Mouse (Mus musculus): Measurements from ENCODE around the gene Ap4b1.
"Not testable (repeated sequence)": the region's sequence is repeated elsewhere in the genome, so short reads cannot be mapped to it uniquely, and the experiment has no call there.

The Ap4b1 gene

GRCm38 (mm10) chr3:103799507-103799906 is 9.8 kb upstream of the Ap4b1 start:
- in situ Hi-C loops (cut with MboI; ENCODE audit: low sequenced_read_pairs): no loop called here

DNA sequence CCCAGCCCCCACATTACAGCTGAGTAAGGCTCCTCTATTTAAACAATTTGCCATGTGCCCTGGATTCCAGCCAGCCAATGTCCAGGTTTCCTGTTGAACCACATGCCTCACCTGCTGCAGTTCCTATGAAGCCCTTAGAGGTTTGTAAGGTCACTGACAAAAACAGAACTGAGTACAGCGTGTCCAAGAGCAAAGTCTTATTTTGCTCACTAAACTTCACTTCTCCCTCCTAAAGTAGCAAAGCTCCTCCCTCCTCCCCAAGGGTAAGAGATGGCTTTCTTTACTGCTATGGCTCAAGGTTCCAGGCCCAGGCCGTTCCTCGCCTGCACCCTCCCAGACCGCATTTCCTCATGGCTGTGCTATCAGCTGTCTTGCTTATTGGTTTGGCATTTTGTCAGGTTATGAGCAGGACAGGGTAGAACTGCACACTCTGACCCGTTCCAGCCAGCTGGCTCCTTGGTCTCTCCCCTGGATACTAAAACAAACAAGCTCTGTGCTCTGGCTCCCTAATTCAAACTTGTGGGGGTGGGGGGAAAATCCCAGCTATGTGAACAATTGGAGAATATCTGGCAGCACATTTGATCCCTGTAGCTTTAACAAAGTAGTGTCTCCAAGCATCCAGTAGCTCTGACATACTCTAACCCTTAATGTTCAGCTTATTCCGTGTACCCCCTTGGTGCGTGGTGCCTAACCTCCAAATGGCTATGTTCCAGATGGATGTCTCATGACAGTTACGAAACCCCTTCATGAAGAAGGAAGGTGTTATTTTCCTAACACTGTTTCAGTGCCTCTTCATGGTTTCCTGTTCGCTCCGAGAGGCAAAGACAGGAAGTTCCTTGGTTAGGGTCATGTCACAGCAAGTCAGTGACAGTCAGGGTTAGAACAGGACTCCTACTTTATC is 7.4 kb upstream of the Ap4b1 start:
- in situ Hi-C loops (cut with MboI; ENCODE audit: low sequenced_read_pairs): no loop called here

- in situ Hi-C loops (cut with MboI; ENCODE audit: low sequenced_read_pairs): no loop called here
Measured at GRCm38 (mm10) chr3:103802861-103803260, 6.5 kb upstream of the Ap4b1 start.

- in situ Hi-C loops (cut with MboI; ENCODE audit: low sequenced_read_pairs): no loop called here
Measured at GRCm38 (mm10) chr3:103805671-103806070, 3.6 kb upstream of the Ap4b1 start.

GRCm38 (mm10) chr3:103809799-103810150 is 455 bp downstream of the Ap4b1 start:
- in situ Hi-C loops (cut with MboI; ENCODE audit: low sequenced_read_pairs): no loop called here

GRCm38 (mm10) chr3:103810967-103811366 is 1.6 kb downstream of the Ap4b1 start:
- in situ Hi-C loops (cut with MboI; ENCODE audit: low sequenced_read_pairs): no loop called here

DNA sequence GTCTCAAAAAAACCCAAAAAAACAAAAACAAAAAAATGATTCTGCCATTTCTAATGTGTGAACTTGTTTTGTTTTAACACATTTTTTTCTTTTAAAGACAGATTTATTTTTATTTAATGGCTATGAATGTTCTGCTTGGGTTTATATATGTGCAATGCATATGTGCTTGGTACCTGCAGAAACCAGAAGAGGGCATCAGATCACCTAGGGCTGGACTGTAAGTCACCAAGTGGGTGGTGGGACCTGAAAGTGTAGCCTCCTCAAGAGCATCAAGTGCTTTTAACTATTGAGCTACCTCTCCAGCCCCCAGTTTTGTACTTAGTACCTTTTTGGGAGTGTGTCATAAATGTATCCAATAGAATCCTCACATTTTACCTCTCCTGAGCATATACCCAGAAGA is 18.2 kb downstream of the Ap4b1 start:
- in situ Hi-C loops (cut with MboI; ENCODE audit: low sequenced_read_pairs): no loop called here

DNA sequence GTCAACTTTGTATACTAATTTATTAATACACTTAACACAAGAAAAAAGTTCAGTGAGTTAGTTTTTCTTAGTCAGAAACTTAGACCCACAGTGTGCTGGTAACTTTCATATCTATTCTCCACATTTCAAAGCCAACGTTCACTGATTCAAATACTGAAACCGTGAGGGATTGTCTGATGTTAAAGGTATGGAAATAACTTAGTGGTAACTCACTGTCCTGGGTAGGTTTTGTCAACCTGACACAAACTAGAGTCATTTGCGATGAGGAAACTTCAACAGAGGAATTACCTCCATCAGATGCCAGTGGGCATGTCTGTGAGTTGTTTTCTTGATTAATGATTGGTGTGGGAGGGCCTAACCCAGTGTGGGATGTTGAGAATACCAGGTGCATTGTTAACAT is 19.7 kb downstream of the Ap4b1 start:
- in situ Hi-C loops (cut with MboI; ENCODE audit: low sequenced_read_pairs): no loop called here

DNA sequence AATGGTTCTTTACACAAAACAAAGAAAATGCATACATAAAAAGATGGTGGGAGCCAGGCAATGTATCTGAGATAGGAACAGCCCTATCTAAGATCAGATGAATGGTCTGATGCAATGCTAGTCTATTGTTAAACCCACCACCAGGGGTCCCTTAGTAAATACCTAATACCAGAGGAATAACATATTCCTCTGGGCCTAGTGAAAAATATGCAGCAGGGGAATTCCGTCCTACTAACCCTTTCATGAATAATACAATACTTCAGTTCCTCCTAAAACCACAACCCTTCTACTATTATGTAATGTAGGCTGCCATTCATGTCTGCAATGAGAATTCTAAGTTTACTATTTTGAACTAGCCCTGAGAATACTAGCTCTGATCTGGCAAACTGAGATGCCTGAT is 21.4 kb downstream of the Ap4b1 start:
- in situ Hi-C loops (cut with MboI; ENCODE audit: low sequenced_read_pairs): not testable (repeated sequence)

DNA sequence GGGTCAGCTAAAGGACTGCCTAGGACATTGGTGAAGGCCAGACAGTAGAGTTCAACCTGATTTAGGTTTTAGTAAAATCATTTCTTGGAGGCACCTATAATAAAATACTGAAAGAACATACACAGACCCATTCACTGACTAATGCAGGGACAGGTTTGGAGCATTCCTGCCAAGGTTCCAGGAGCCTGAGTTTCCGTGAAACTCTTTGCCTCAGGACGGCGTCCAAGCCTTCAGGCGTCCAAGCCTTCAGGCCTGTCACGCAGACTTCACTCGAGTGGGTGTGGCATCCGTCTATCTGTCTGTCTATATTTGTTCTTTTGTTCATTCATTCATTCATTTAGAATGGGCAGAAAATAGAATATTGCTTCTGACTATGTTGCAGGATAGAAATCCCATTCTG is 21.8 kb downstream of the Ap4b1 start:
- in situ Hi-C loops (cut with MboI; ENCODE audit: low sequenced_read_pairs): no loop called here

- in situ Hi-C loops (cut with MboI; ENCODE audit: low sequenced_read_pairs): no loop called here
Measured at GRCm38 (mm10) chr3:103832426-103832825, 23.1 kb downstream of the Ap4b1 start, which contains the start of gene Bcl2l15. Gene Bcl2l15 (plus strand): TSS chr3:103832601.

- in situ Hi-C loops (cut with MboI; ENCODE audit: low sequenced_read_pairs): no loop called here
Measured at GRCm38 (mm10) chr3:103834001-103834400, 24.7 kb downstream of the Ap4b1 start.

DNA sequence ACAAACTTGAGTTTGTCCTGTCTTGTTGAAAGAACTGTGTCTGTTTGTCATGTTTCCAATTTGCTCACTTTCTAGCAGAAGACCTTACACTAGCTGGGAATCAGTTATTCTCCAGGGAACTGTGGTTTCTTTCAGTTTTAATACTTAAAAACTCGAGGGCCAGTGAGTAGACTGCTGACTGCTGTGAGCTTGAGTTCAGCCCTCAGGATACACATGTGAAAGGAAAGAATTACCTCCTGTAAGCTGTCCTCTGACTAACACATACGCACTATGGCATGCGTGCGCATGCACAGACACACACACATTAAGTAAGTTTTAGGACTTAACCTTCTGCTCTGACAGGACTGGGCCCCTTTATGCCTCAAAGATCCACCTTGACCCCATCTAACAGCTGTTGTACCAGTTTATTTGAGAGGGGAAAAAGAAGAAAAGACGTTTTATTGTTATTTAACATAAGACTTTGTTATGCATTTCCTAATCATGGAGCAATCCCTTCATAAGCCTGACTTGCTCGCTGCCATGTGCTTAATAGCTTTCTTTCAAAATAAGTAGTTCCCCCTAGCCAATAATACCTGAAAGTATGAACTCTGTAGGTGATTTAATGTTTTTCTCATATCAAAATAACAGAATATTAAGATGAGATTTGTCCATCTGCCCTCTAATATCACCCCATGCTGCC is 26.1 kb downstream of the Ap4b1 start:
- in situ Hi-C loops (cut with MboI; ENCODE audit: low sequenced_read_pairs): no loop called here

DNA sequence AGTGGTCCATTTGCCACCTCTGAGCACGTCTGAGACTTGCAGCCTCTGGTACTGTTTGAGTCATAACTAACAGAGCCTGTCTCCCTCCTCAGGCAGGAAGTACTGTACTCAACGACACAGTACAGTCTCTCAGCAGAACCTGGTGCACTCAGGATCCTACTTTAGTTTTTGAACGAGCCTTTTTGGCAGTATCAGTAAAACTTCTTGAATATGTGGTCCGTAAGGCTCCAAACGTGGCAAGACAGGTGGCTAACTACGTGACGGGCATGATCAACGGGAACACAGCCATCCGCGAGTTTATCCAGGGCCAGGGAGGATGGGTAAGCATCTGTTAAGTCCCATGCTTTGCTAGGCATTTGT is 26.6 kb downstream of the Ap4b1 start:
- in situ Hi-C loops (cut with MboI; ENCODE audit: low sequenced_read_pairs): no loop called here

- in situ Hi-C loops (cut with MboI; ENCODE audit: low sequenced_read_pairs): no loop called here
Measured at GRCm38 (mm10) chr3:103836453-103836852, 27.1 kb downstream of the Ap4b1 start.

DNA sequence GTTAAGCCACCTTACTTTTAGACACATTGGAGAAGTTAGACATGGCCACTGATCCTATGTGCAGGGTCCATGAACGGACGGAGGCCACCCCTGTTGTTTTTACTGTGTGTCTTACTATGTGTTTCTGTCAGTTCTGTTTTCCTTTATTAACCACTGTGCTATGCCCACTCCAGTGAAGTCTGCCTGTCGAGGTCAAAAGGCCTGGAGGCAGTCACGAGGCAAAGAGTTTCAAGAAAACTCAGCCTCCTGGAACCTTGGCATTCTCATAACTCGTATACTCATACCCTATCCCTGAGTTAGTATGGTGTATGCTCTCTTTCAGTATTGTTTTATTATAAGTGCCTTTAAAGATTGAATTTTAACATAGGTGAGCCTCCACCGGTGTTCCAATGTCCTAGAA is 30.4 kb downstream of the Ap4b1 start:
- in situ Hi-C loops (cut with MboI; ENCODE audit: low sequenced_read_pairs): no loop called here

GRCm38 (mm10) chr3:103840195-103840594 is 30.9 kb downstream of the Ap4b1 start:
- in situ Hi-C loops (cut with MboI; ENCODE audit: low sequenced_read_pairs): not testable (repeated sequence)

GRCm38 (mm10) chr3:103840946-103841345 is 31.6 kb downstream of the Ap4b1 start:
- in situ Hi-C loops (cut with MboI; ENCODE audit: low sequenced_read_pairs): not testable (repeated sequence)

DNA sequence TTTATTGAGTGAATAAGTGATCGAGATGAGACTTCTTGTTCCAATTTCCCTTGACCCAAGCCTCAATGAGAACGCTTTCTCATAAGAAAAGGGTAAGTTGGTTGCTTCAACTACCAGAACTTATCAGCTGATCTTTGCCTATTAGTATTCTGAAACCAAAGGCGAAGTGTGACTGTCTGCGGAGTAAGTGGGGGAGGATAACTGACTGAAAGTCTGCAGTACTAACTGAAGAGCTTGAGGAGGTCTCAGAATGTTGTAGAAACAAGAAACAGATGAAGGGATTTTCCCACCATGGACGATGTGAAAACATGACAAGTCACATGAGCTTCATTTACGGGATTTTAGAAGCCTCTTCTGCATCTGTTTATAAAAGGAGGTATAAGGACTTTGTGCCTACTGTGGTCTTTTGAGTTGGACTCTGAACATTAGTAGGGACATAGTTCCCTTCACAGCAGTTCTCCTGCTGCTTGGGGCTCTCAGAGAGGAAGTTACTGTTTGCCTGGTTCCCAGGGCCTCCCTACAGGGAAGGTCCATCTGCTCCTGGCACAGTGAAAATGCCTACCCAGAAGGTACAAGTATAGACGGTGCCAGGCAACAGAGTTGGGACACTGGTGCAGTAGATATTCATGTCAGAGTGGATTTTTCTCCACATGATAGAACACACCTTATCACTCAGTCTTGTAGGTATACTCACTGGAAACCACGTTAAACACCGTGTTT is 41.5 kb downstream of the Ap4b1 start:
- in situ Hi-C loops (cut with MboI; ENCODE audit: low sequenced_read_pairs): no loop called here

DNA sequence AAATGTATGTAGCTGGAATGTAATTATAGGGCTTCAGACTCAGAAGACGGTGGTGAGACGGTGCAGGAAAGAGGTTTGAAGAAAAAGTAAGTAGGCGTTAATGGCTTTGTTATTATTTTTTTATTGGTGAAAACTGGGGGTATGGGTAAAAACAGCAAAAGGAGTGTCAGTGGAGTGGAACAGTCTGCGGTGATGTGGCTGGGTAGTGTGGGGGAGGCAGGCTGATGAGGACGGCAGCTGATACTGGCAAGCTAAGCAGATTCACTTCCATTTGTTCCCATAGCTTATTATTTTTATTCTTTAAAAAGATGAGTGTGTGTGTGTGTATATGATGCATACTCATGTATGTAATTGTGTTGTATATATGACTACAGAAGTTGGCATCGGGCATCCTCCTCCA is 42.2 kb downstream of the Ap4b1 start:
- in situ Hi-C loops (cut with MboI; ENCODE audit: low sequenced_read_pairs): no loop called here

DNA sequence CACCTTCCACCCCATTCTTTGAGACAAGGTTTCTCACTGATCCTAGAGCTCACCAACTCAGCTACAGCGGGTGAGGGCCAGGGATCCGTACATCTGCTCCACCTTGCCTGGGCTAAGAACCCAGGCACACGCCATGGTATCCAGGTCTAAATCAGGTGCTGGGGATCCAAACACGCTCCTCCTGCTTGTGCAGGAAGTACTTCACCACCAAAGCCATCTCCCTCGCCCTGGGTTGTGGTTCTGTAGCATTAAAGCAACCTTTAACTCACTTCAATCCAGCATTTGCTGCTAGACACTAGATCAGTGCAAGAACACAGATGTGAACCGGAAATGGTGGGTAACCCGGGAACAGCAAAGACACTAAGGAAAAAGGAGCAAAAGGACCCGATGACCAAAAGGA is 42.6 kb downstream of the Ap4b1 start:
- in situ Hi-C loops (cut with MboI; ENCODE audit: low sequenced_read_pairs): no loop called here

Measured in CH12F3 (cell line).